ENCODE assay signal across 8 mouse cellular contexts in genomic region chr7:130518213-130519095, GRCm38 (mm10). TPM values are rescaled to one million over a fixed set of nuclear protein-coding genes. Genes with fewer than 3 reads are reported as not detected.
DNase-seq lines count a peak whose midpoint lies in the region; ATAC-seq and TF ChIP-seq lines count a peak whose summit lies in the region.

No protein-coding gene starts in this region.

- no peaks in the 10 kb centered on the region for H3K27me3 ChIP-seq in cerebellum, adult 2 months (ENCODE audit: control insufficient read depth, insufficient read depth, low read length)
- H3K27me3 ChIP-seq in G1E (ENCODE audit: insufficient read depth, low read length): no peaks in the 10 kb centered on the region
- no peaks in the 10 kb centered on the region for H3K27me3 ChIP-seq in heart, embryonic 11.5 days (ENCODE audit: control insufficient read depth, insufficient read depth, low read length)
- no peaks in the 10 kb centered on the region for H3K27me3 ChIP-seq in limb, embryonic 13.5 days

- WGBS in cerebellum, adult 2 months: 8% methylated on average over 26 of the region's 26 CpGs
- WGBS in heart, embryonic 11.5 days (ENCODE audit: insufficient replicate concordance): 40% methylated on average over 26 of the region's 26 CpGs
- 28% methylated on average over 26 of the region's 26 CpGs for WGBS in limb, embryonic 13.5 days

- H3K4me1 ChIP-seq in cerebellum, adult 2 months (ENCODE audit: control insufficient read depth, insufficient read depth, low read length): no peaks in the 10 kb centered on the region
- peaks cover 20% of the 10 kb centered on the region for H3K4me1 ChIP-seq in G1E (ENCODE audit: insufficient read depth, low read depth, low read length)
- H3K4me1 ChIP-seq in heart, embryonic 11.5 days (ENCODE audit: control insufficient read depth, insufficient read depth, low read length): peaks cover 14% of the 10 kb centered on the region
- peaks cover 29% of the 10 kb centered on the region for H3K4me1 ChIP-seq in limb, embryonic 13.5 days

- peaks cover 8% of the 10 kb centered on the region for H3K9me3 ChIP-seq in G1E (replicated peaks)
- H3K9me3 ChIP-seq in heart, embryonic 11.5 days (replicated peaks; ENCODE audit: control insufficient read depth, low read length): no peaks in the 10 kb centered on the region
- H3K9me3 ChIP-seq in limb, embryonic 13.5 days: no peaks in the 10 kb centered on the region

- no peak for TF ChIP-seq POLR2A in cerebellum, adult 2 months (IDR thresholded peaks at IDR 0.05; ENCODE audit: borderline replicate concordance, insufficient read depth, low read length)

- peaks cover 25% of the 10 kb centered on the region for H3K36me3 ChIP-seq in G1E (replicated peaks)
- H3K36me3 ChIP-seq in heart, embryonic 11.5 days (ENCODE audit: control insufficient read depth, insufficient read depth, low read length): no peaks in the 10 kb centered on the region
- peaks cover 11% of the 10 kb centered on the region; the same call in 1 of the 2 replicates for H3K36me3 ChIP-seq in limb, embryonic 13.5 days

- peak overlapping the region; percentile 83 for H3K4me2 ChIP-seq in heart, embryonic 11.5 days
- peak overlapping the region; percentile 83 for H3K4me2 ChIP-seq in limb, embryonic 13.5 days (replicated peaks)

- H3K9ac ChIP-seq in heart, embryonic 11.5 days (ENCODE audit: low read depth, low read length): peak overlapping the region; percentile 98
- peak overlapping the region; percentile 88 for H3K9ac ChIP-seq in limb, embryonic 13.5 days

- TF ChIP-seq CTCF in cerebellum, adult 2 months (IDR thresholded peaks at IDR 0.05; ENCODE audit: borderline replicate concordance, insufficient read depth, low read depth, low read length): no peak
- TF ChIP-seq CTCF in G1E (IDR thresholded peaks at IDR 0.05; ENCODE audit: low read depth, low read length): no peak

- H3K4me3 ChIP-seq in cerebellum, adult 2 months (replicated peaks; ENCODE audit: insufficient read depth, low read depth, low read length): peak overlapping the region; percentile 94
- peak overlapping the region; percentile 85 for H3K4me3 ChIP-seq in G1E (ENCODE audit: low read depth, low read length)
- peak overlapping the region; percentile 87 for H3K4me3 ChIP-seq in heart, embryonic 11.5 days (ENCODE audit: low read depth, low read length)
- peak overlapping the region; percentile 89 for H3K4me3 ChIP-seq in limb, embryonic 13.5 days

- peak overlapping the region; percentile 83 for H3K27ac ChIP-seq in cerebellum, adult 2 months (ENCODE audit: insufficient read depth, low read length)
- peak overlapping the region; percentile 97 for H3K27ac ChIP-seq in heart, embryonic 11.5 days (ENCODE audit: low read depth, low read length)
- H3K27ac ChIP-seq in limb, embryonic 13.5 days: peak overlapping the region; percentile 85

- intact Hi-C loops in left cerebral cortex, postnatal 25 days (cut with DNase I): loop anchor here (2.0 kb wide), 1 partner anchor 28 kb away; no protein-coding TSS in a partner anchor

- DNase-seq in cerebellum, adult 2 months: peak; percentile 29 to 41
- no peak for DNase-seq in G1E (ENCODE audit: low spot score)
- peak; percentile 32 for DNase-seq in naive thymus-derived CD4-positive, alpha-beta T cell, adult 2 months (ENCODE audit: low read depth)
- no peak for DNase-seq in layer of hippocampus, adult 11-12 months (ENCODE audit: low spot score)
- no peak for DNase-seq in left cerebral cortex, postnatal 25 days (ENCODE audit: low spot score in 2 of 2)

- no peak for ATAC-seq in cerebellum, adult (ENCODE audit: insufficient number of reproducible peaks, low FRiP score, low TSS enrichment)
- ATAC-seq in G1E (ENCODE audit: extremely low read depth, insufficient number of reproducible peaks, low FRiP score, poor library complexity, severe bottlenecking): no peak
- ATAC-seq in heart, embryonic 11.5 days (replicated peaks; ENCODE audit: insufficient number of reproducible peaks, low FRiP score, low TSS enrichment): no peak
- ATAC-seq in limb, embryonic 13.5 days (ENCODE audit: low FRiP score, low read depth): no peak

RNA-seq across cellular contexts. Expression of gene Ate1, which starts 1.7 kb away (rescaled TPM):
- 29.7 and 34.0 TPM in 2 replicates for polyA plus RNA-seq in cerebellum, adult 2 months (2012; rRNA removed)
- 32.2 and 37.5 TPM in 2 replicates for total RNA-seq in G1E (2014; fragmentation: Nextera tagmentation)
- total RNA-seq in G1E (2017): 41.4 and 49.9 TPM in 2 replicates
- 3.5 and 5.2 TPM in 2 replicates for polyA plus RNA-seq in G1E (2012)
- 55.5 and 67.1 TPM in 2 replicates for polyA plus RNA-seq in heart, embryonic 11.5 days (2014; fragmentation: Nextera tagmentation; extraction: Ambion mirVana)
- 56.4 and 59.1 TPM in 2 replicates for polyA plus RNA-seq in limb, embryonic 13.5 days (2015; fragmentation: Nextera tagmentation; extraction: Ambion mirVana)
- total RNA-seq in left cerebral cortex, postnatal 25 days (2021): 10 to 100 TPM; 55.8 to 59.0 TPM

RNA-seq across cellular contexts. Expression of gene Nsmce4a, which starts 54.5 kb away (rescaled TPM):
- polyA plus RNA-seq in cerebellum, adult 2 months (2012; rRNA removed): 69.1 and 74.9 TPM in 2 replicates
- total RNA-seq in G1E (2014; fragmentation: Nextera tagmentation): 75.3 and 77.9 TPM in 2 replicates
- 149 and 167 TPM in 2 replicates for total RNA-seq in G1E (2017)
- polyA plus RNA-seq in G1E (2012): 103 and 120 TPM in 2 replicates
- 137 and 146 TPM in 2 replicates for polyA plus RNA-seq in heart, embryonic 11.5 days (2014; fragmentation: Nextera tagmentation; extraction: Ambion mirVana)
- polyA plus RNA-seq in limb, embryonic 13.5 days (2015; fragmentation: Nextera tagmentation; extraction: Ambion mirVana): 163 and 167 TPM in 2 replicates
- total RNA-seq in left cerebral cortex, postnatal 25 days (2021): 10 to 100 TPM; 31.9 to 34.9 TPM

RNA-seq across cellular contexts. Expression of gene Tacc2, which starts 58.8 kb away (rescaled TPM):
- polyA plus RNA-seq in cerebellum, adult 2 months (2012; rRNA removed): 65.9 and 66.7 TPM in 2 replicates
- total RNA-seq in G1E (2014; fragmentation: Nextera tagmentation): not detected in 2 replicates
- total RNA-seq in G1E (2017): 0.23 and 0.38 TPM in 2 replicates
- not detected in 2 replicates for polyA plus RNA-seq in G1E (2012)
- 42.2 and 48.9 TPM in 2 replicates for polyA plus RNA-seq in heart, embryonic 11.5 days (2014; fragmentation: Nextera tagmentation; extraction: Ambion mirVana)
- 35.1 and 39.3 TPM in 2 replicates for polyA plus RNA-seq in limb, embryonic 13.5 days (2015; fragmentation: Nextera tagmentation; extraction: Ambion mirVana)
- total RNA-seq in left cerebral cortex, postnatal 25 days (2021): 10 to 100 TPM; 62.2 to 62.7 TPM

Comparison
In these comparisons a context has a peak if more than half of its experiments do, and no peak if none do; other contexts are left out.
1. DNase-seq: peak in cerebellum, adult 2 months (2 of 2) and naive thymus-derived CD4-positive, alpha-beta T cell, adult 2 months (single experiment); none in G1E (single experiment), layer of hippocampus, adult 11-12 months (single experiment) and left cerebral cortex, postnatal 25 days (0 of 2).
2. RNA of gene Tacc2, which starts 58.8 kb away (polyA plus RNA-seq): 65.9 to 66.7 TPM in cerebellum, adult 2 months, 42.2 to 48.9 TPM in heart, embryonic 11.5 days and 35.1 to 39.3 TPM in limb, embryonic 13.5 days; not detected in G1E; every median in the first group is over 10 times any median in the second.
3. Peak in every context shown above with its lines, with median percentiles within 50 percentile points of each other: H3K27ac ChIP-seq and H3K4me3 ChIP-seq.